Mouse (Mus musculus) lung, postnatal 10 days (tissue): ENCODE data around the gene Esam.
A peak's percentile ranks its signal among the peaks of the same experiment; 100 is the strongest.

Source experiments
- DNase-seq: peaks from one replicate; pipeline ENCODE4 v3.0.0; 2021

Esam gene

GRCm38 (mm10) chr9:37527396-37528224 is at the start of gene Esam:
Gene Esam, plus strand, starts transcription at chr9:37528078.
- peak; percentile 94 for DNase-seq

GRCm38 (mm10) chr9:37485146-37485545 is 42.7 kb upstream of the Esam start:
- no peak for DNase-seq

GRCm38 (mm10) chr9:37488041-37488440 is 39.8 kb upstream of the Esam start:
- DNase-seq = no peak

- DNase-seq = peak; percentile 94
These were observed 39.1 kb upstream of the Esam start, which contains the start of gene Msantd2 for GRCm38 (mm10) chr9:37488611-37489396. Gene Msantd2, plus strand, starts transcription at chr9:37489319.

- peak; percentile 71 for DNase-seq
These were observed 38.3 kb upstream of the Esam start for GRCm38 (mm10) chr9:37489446-37490120.

- DNase-seq = peak; percentile 62
These were observed 32.1 kb upstream of the Esam start for GRCm38 (mm10) chr9:37495761-37496160.

GRCm38 (mm10) chr9:37496325-37496724 is 31.6 kb upstream of the Esam start:
- DNase-seq = no peak

GRCm38 (mm10) chr9:37500201-37500600 is 27.7 kb upstream of the Esam start:
- DNase-seq = no peak

- DNase-seq = no peak
These were observed 26.7 kb upstream of the Esam start for GRCm38 (mm10) chr9:37501170-37501569.

GRCm38 (mm10) chr9:37504348-37504747 is 23.5 kb upstream of the Esam start:
- no peak for DNase-seq

GRCm38 (mm10) chr9:37506023-37506422 is 21.9 kb upstream of the Esam start:
- DNase-seq = no peak

- no peak for DNase-seq
These were observed 15.8 kb upstream of the Esam start for GRCm38 (mm10) chr9:37512097-37512496.

- no peak for DNase-seq
These were observed 13.4 kb upstream of the Esam start for GRCm38 (mm10) chr9:37514456-37514855.

GRCm38 (mm10) chr9:37517467-37517866 is 10.4 kb upstream of the Esam start:
- no peak for DNase-seq

- DNase-seq = no peak
These were observed 8.9 kb upstream of the Esam start for GRCm38 (mm10) chr9:37518991-37519390.

- no peak for DNase-seq
These were observed 7.9 kb upstream of the Esam start for GRCm38 (mm10) chr9:37519995-37520394.

GRCm38 (mm10) chr9:37525461-37525860 is 2.4 kb upstream of the Esam start:
- no peak for DNase-seq

- DNase-seq = peak; percentile 70
These were observed 1.2 kb upstream of the Esam start for GRCm38 (mm10) chr9:37526443-37527395.

GRCm38 (mm10) chr9:37528225-37528970 is 520 bp downstream of the Esam start:
- peak; percentile 54 for DNase-seq

GRCm38 (mm10) chr9:37530031-37530887 is 2.4 kb downstream of the Esam start:
- DNase-seq = peak; percentile 93
